In the genomic region with DNA sequence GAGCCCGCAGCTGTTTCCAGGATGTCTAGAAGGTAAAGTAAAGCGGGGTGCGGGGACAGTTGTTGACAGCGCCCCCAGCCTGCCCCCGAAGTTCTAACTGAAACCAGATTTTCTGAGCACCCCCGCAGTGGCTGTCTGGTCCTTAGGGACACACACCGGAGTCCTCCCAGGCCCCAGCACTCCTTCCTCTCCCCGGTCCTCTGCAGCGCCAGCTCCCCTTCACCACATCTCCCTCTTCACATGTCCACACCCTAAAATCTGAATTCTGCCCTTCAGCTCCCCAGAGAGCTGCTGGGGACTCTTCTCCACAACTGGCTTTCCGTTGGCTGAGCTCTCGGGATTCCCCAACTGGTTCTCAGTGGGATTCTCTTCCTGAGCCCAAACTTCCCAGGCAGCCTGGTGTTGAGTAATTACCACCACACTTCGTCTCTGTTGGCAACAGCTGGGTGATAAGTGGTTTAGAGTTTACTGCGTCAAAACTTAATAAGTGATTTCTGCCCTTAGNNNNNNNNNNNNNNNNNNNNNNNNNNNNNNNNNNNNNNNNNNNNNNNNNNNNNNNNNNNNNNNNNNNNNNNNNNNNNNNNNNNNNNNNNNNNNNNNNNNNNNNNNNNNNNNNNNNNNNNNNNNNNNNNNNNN, we compare ENCODE assay signal across 8 mouse cellular contexts. TPM values are rescaled to one million over a fixed set of nuclear protein-coding genes. Genes with fewer than 3 reads are reported as not detected.
DNase-seq lines count a peak whose midpoint lies in the region; ATAC-seq and TF ChIP-seq lines count a peak whose summit lies in the region.

No protein-coding gene starts in this region.

- H3K9ac ChIP-seq in intestine, postnatal 0 days (ENCODE audit: low read depth, low read length): peak overlapping the region; percentile 86
- peak overlapping the region; percentile 89 for H3K9ac ChIP-seq in liver, postnatal 0 days (replicated peaks)

- TF ChIP-seq EP300 in liver, postnatal 0 days (IDR thresholded peaks at IDR 0.05; ENCODE audit: low read depth): no peak

- H3K27ac ChIP-seq in spleen, adult 2 months (ENCODE audit: insufficient read depth, low read length): peak overlapping the region; percentile 97
- peak overlapping the region; percentile 98 for H3K27ac ChIP-seq in intestine, postnatal 0 days (ENCODE audit: low read depth, low read length)
- H3K27ac ChIP-seq in liver, postnatal 0 days (ENCODE audit: low read depth): peak overlapping the region; percentile 96

- peaks cover 13% of the 10 kb centered on the region for H3K36me3 ChIP-seq in spleen, adult 2 months (ENCODE audit: control insufficient read depth, insufficient read depth, low read length)
- peaks cover 10% of the 10 kb centered on the region; the same call in 1 of the 2 replicates for H3K36me3 ChIP-seq in intestine, postnatal 0 days (ENCODE audit: control insufficient read depth, insufficient read depth)
- peaks cover 36% of the 10 kb centered on the region for H3K36me3 ChIP-seq in liver, postnatal 0 days (replicated peaks; ENCODE audit: insufficient read depth, low read length)

- under 1% methylated on average over 13 of the region's 13 CpGs for WGBS in spleen, adult 2 months
- under 1% methylated on average over 13 of the region's 13 CpGs for WGBS in intestine, postnatal 0 days
- WGBS in liver, postnatal 0 days (ENCODE audit: insufficient replicate concordance): under 1% methylated on average over 13 of the region's 13 CpGs

- H3K9me3 ChIP-seq in intestine, postnatal 0 days (ENCODE audit: control insufficient read depth): no peaks in the 10 kb centered on the region
- no peaks in the 10 kb centered on the region for H3K9me3 ChIP-seq in liver, postnatal 0 days (ENCODE audit: low read length)

- H3K4me3 ChIP-seq in spleen, adult 2 months (ENCODE audit: extremely low read depth, insufficient read depth, insufficient read length): peak overlapping the region; percentile 90
- peak overlapping the region; percentile 85 for H3K4me3 ChIP-seq in intestine, postnatal 0 days (ENCODE audit: low read depth, low read length)
- peak overlapping the region; percentile 86 for H3K4me3 ChIP-seq in liver, postnatal 0 days (ENCODE audit: low read depth, low read length)

- H3K4me1 ChIP-seq in spleen, adult 2 months (ENCODE audit: control insufficient read depth, insufficient read depth, insufficient read length): peaks cover 13% of the 10 kb centered on the region
- 0 out of 2 replicates have a peak, but pooled peaks cover 3% of the 10 kb centered on the region for H3K4me1 ChIP-seq in intestine, postnatal 0 days (replicated peaks; ENCODE audit: control insufficient read depth, insufficient read depth, low read length)
- H3K4me1 ChIP-seq in liver, postnatal 0 days (ENCODE audit: insufficient read depth): peaks cover 41% of the 10 kb centered on the region

- TF ChIP-seq CTCF in spleen, adult 2 months (IDR thresholded peaks at IDR 0.05; ENCODE audit: extremely low read depth, insufficient read depth, insufficient read length, insufficient replicate concordance): no peak
- TF ChIP-seq CTCF in intestine, postnatal 0 days (IDR thresholded peaks at IDR 0.05; ENCODE audit: low read depth): no peak; the same call in 1 of the 2 replicates
- TF ChIP-seq CTCF in liver, postnatal 0 days (IDR thresholded peaks at IDR 0.05; ENCODE audit: low read depth): 0 out of 2 replicates have a peak, but pooled peaks have one; percentile 14

- no peak; the same call in 1 of the 2 replicates for TF ChIP-seq POLR2A in spleen, adult 2 months (IDR thresholded peaks at IDR 0.05; ENCODE audit: low read depth, low read length)

- DNase-seq in spleen, adult 2 months (ENCODE audit: low read depth in 1 of 2, low spot score in 2 of 2): peak in 1 of 2 experiments; percentile 56
- DNase-seq in spleen, adult 18-20 months: no peak
- no peak for DNase-seq in liver, postnatal 0 days
- DNase-seq in naive thymus-derived CD4-positive, alpha-beta T cell, adult 2 months (ENCODE audit: low read depth): peak; percentile 50
- no peak for DNase-seq in cerebellum, postnatal 25 days

- peak overlapping the region; percentile 87 for H3K4me2 ChIP-seq in intestine, postnatal 0 days (replicated peaks; ENCODE audit: low read depth)
- peak overlapping the region; percentile 86 for H3K4me2 ChIP-seq in liver, postnatal 0 days (ENCODE audit: low read depth, low read length)

- ATAC-seq in common myeloid progenitor, adult 5-6 weeks (replicated peaks; ENCODE audit: low read depth, poor library complexity, severe bottlenecking): peak; percentile 42
- peak; percentile 34 for ATAC-seq in granulocyte monocyte progenitor cell, adult 5-6 weeks (replicated peaks; ENCODE audit: poor library complexity, severe bottlenecking)
- no peak for ATAC-seq in intestine, postnatal 0 days
- ATAC-seq in liver, postnatal 0 days: peak; percentile 55

- H3K27me3 ChIP-seq in spleen, adult 2 months (ENCODE audit: control insufficient read depth, insufficient read depth, low read length): no peaks in the 10 kb centered on the region
- no peaks in the 10 kb centered on the region for H3K27me3 ChIP-seq in intestine, postnatal 0 days (replicated peaks; ENCODE audit: control insufficient read depth, insufficient read depth, low read length)
- no peaks in the 10 kb centered on the region for H3K27me3 ChIP-seq in liver, postnatal 0 days (ENCODE audit: insufficient read depth, low read length)

RNA-seq across cellular contexts. Expression of gene Il10rb, which starts 0.7 kb away (rescaled TPM):
- 40.0 and 43.8 TPM in 2 replicates for polyA plus RNA-seq in spleen, adult 2 months (2012; rRNA removed)
- 34.8 and 53.2 TPM in 2 replicates for total RNA-seq in common myeloid progenitor, adult 5-6 weeks (2017)
- total RNA-seq in granulocyte monocyte progenitor cell, adult 5-6 weeks (2014; fragmentation: Nextera tagmentation): 36.6 and 48.8 TPM in 2 replicates
- 41.3 and 45.8 TPM in 2 replicates for total RNA-seq in granulocyte monocyte progenitor cell, adult 5-6 weeks (2017)
- 123 and 124 TPM in 2 replicates for polyA plus RNA-seq in intestine, postnatal 0 days (2015; fragmentation: Nextera tagmentation; extraction: Ambion mirVana)
- polyA plus RNA-seq in liver, postnatal 0 days (2015; fragmentation: Nextera tagmentation; extraction: Ambion mirVana): 25.5 and 26.4 TPM in 2 replicates

RNA-seq across cellular contexts. Expression of gene Gm21970, which starts 15.2 kb away (rescaled TPM):
- polyA plus RNA-seq in spleen, adult 2 months (2012; rRNA removed): not detected in 2 replicates
- total RNA-seq in common myeloid progenitor, adult 5-6 weeks (2017): not detected in 2 replicates
- total RNA-seq in granulocyte monocyte progenitor cell, adult 5-6 weeks (2014; fragmentation: Nextera tagmentation): not detected in 2 replicates
- total RNA-seq in granulocyte monocyte progenitor cell, adult 5-6 weeks (2017): not detected in 2 replicates
- not detected in 2 replicates for polyA plus RNA-seq in intestine, postnatal 0 days (2015; fragmentation: Nextera tagmentation; extraction: Ambion mirVana)
- not detected in 2 replicates for polyA plus RNA-seq in liver, postnatal 0 days (2015; fragmentation: Nextera tagmentation; extraction: Ambion mirVana)

RNA-seq across cellular contexts. Expression of gene Ifnar2, which starts 34.1 kb away (rescaled TPM):
- 59.6 and 73.8 TPM in 2 replicates for polyA plus RNA-seq in spleen, adult 2 months (2012; rRNA removed)
- total RNA-seq in common myeloid progenitor, adult 5-6 weeks (2017): 88.3 and 115 TPM in 2 replicates
- 130 and 164 TPM in 2 replicates for total RNA-seq in granulocyte monocyte progenitor cell, adult 5-6 weeks (2014; fragmentation: Nextera tagmentation)
- 115 and 139 TPM in 2 replicates for total RNA-seq in granulocyte monocyte progenitor cell, adult 5-6 weeks (2017)
- polyA plus RNA-seq in intestine, postnatal 0 days (2015; fragmentation: Nextera tagmentation; extraction: Ambion mirVana): 68.4 and 75.5 TPM in 2 replicates
- 107 and 113 TPM in 2 replicates for polyA plus RNA-seq in liver, postnatal 0 days (2015; fragmentation: Nextera tagmentation; extraction: Ambion mirVana)
